Mouse (Mus musculus): ENCODE results near the gene Map3k4.
A peak's percentile ranks its signal among the peaks of the same experiment; 100 is the strongest.

DNA sequence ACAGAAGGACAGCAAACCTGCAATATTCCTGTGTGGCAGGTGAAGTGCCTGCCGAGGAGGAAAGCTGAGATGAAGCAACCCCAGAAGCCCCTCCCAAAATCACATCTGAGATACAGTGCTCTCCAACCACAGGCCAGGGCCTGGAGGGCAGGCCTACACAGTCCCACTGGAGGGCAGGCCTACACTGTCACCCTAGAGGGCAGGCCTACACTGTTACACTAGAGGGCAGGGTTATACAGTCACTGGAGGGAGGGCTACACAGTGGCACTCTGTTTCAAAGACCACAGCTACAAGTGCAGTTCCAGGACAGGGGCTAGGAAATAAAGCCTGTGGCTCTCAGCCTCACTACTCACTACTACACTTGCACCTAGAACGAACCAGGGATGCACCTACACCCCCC is 56.7 kb downstream of the Map3k4 start:
- TF ChIP-seq CTCF (IDR thresholded peaks at IDR 0.05; ENCODE audit: low read depth, low read length), result peak; percentile 50
- no peak for TF ChIP-seq POLR2A (IDR thresholded peaks at IDR 0.05; ENCODE audit: extremely low read depth, insufficient read depth, low read length)

Measured in liver, adult 2 months (tissue).